Mouse (Mus musculus) forelimb bud, embryonic 11.5 days (tissue): ENCODE measurements around the gene Olfr397.

Experiments used
- DNase-seq: peaks from one replicate; pipeline ENCODE4 v3.0.0-alpha.2; 2012; ENCODE audit warnings: low read depth, low spot score

Olfr397 gene

GRCm38 (mm10) chr11:73960517-73960916, at the start of gene Olfr397:
TSS of gene Olfr397 (plus strand) at chr11:73960817.
- no peak for DNase-seq

- no peak for DNase-seq
These were observed 24.2 kb upstream of the Olfr397 start, which contains the start of gene Olfr23 for GRCm38 (mm10) chr11:73936377-73936776. TSS of gene Olfr23 (plus strand) at chr11:73936677.

- no peak for DNase-seq
These were observed 29.7 kb downstream of the Olfr397 start, which contains the start of gene Olfr398 for GRCm38 (mm10) chr11:73990307-73990706. TSS of gene Olfr398 (minus strand) at chr11:73990407.

- no peak for DNase-seq
These were observed 32.5 kb downstream of the Olfr397 start for GRCm38 (mm10) chr11:73993115-73993514.
